Mouse (Mus musculus) CH12.LX (cell line): Measurements from ENCODE around the gene Bach2.

Experiments
- CTCF ChIP-seq, 2 experiments: IDR thresholded peaks in 1 of 2; conservative IDR thresholded peaks in 1 of 2; 2 replicates each; pipeline ENCODE4 v1.5.1; 2011 to 2012; ENCODE audit warnings: low read depth in 2 of 2, low read length in 2 of 2, improper control_type of control experiment in 1 of 2, inconsistent platforms in 1 of 2, mild to moderate bottlenecking in 1 of 2, moderate library complexity in 1 of 2
- ELF1 ChIP-seq: IDR thresholded peaks from 2 replicates; pipeline ENCODE4 v1.6.1; 2014; ENCODE audit warnings: low read depth, mild to moderate bottlenecking, inconsistent platforms, low read length, improper control_type of control experiment
- MAFK ChIP-seq: IDR thresholded peaks from 2 replicates; pipeline ENCODE4 v1.6.1; 2011; ENCODE audit warnings: low read length, improper control_type of control experiment; ENCODE audit not compliant: insufficient replicate concordance
- TCF12 ChIP-seq: IDR thresholded peaks from 2 replicates; pipeline ENCODE4 v1.6.1; 2014; ENCODE audit warnings: low read depth, mild to moderate bottlenecking, inconsistent platforms, low read length, improper control_type of control experiment
- ZC3H11A ChIP-seq: IDR thresholded peaks from 2 replicates; pipeline ENCODE4 v1.6.1; 2012; ENCODE audit warnings: low read depth, mild to moderate bottlenecking, inconsistent platforms, low read length, improper control_type of control experiment

DNA sequence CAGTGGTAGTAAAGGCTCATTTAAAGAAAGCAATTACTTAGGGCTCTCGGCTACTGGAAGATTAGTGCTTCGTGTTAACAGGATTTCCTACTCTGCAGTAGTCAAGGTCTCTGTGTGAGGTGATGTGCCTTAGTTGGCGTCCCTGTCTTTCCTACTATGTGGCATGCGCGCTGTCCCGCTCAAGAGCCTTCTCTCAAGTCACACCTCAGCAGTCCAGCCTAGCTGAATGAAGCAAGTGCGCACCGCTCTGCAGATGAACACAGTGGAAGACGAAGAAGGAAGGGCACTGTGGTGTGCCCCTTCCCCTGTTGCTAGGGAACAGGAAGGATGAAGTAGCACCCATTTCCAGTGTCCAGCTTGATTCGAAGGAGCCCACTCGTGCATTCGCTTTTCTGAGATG lies 93.4 kb downstream of the Bach2 start:
- no peak for TF ChIP-seq ZC3H11A
- no peak for TF ChIP-seq CTCF (conservative IDR thresholded peaks at IDR 0.05 in 1 of 2, IDR thresholded peaks at IDR 0.05 in 1 of 2; ENCODE audit: low read depth in 2 of 2, low read length in 2 of 2)
- no peak for TF ChIP-seq MAFK
- TF ChIP-seq TCF12: no peak
- no peak for TF ChIP-seq ELF1
